Mouse (Mus musculus): ENCODE results near the gene Rhbdf1.
"Not testable (repeated sequence)": the region's sequence is repeated elsewhere in the genome, so short reads cannot be mapped to it uniquely, and the experiment has no call there.

Rhbdf1 gene

GRCm38 (mm10) chr11:32218501-32219050 is 3.5 kb downstream of the Rhbdf1 start:
- no peak for DNase-seq

DNA sequence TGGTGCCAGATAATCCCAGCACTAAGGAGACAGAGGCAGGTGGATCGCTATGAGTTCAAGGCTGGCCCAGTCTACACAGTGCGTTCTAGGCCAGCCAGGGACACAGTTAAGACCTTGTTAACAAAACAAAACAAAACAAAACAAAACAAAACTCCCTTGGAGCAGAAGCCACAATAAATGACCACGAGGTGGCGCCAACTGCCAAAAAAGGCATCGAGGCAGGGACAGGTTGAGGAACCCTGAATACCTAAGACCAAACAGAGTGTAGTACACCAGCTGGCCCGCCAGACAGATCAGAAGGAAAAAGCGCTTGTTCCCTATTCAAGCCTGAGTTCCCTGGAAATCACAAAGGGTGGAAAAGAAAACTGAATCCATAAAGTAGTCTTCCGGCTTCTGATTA is 5.2 kb downstream of the Rhbdf1 start:
- DNase-seq: no peak

- no peak for DNase-seq
These were observed 6.5 kb downstream of the Rhbdf1 start for GRCm38 (mm10) chr11:32215372-32216162.

DNA sequence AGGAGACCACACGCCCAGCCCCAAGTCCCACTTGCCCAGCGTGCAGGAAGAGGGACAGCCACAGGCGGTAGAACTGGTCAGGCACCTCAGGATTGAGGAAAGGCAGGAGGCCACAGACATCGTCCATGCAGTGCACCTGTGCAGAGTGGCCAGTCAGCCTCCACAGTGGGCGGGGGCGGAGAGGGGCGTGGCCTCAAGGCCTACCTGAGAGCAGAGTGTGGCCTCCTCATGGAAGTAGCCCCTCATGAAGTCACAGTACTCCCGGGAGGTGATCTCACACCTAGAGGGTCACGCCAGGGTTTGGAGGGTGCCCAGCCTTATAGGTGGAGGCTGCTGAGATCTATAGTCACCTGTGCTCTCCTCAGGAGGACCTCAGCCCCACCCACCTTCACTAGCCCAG is 11.5 kb downstream of the Rhbdf1 start:
- DNase-seq: no peak

GRCm38 (mm10) chr11:32205058-32205873 is 16.8 kb downstream of the Rhbdf1 start, which contains the start of gene Snrnp25:
TSS of gene Snrnp25 (plus strand) at chr11:32205415.
- peak; percentile 92 for DNase-seq

DNA sequence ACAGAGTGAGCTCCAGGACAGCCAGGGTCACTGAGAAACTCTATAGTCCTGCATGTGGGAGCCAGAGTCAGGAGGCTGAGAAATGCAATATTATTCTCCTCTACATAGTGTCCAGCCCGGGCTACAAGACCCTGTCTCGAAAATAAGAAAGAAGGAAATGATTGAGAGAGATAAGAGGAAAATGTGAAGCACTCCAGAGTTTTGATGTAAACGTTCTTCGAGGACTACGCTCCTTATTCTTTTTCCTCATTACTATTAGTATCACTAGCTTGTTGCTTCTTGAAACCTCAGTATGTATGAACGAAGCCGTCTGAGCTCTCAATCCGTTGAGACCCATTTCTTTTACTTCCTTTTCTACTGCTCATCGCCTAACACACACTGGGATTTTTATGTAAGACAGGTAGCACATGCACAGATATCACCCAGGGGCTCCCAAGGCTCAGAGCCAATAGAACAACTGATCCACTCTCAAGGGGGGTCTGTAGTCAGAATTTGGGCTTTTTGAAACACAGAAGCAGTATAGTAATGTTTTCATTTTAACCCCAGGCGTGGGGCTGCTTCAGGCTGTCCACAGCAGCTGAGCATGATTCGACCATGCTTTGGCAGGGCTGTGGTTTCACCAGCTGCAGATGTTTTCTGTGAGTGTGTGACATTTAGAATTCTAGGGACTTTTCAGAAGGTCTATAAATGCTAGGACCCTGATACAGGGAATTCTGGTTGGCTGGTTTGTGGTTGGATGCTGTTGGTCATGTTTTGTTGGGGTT is 20.0 kb downstream of the Rhbdf1 start:
- DNase-seq: no peak

GRCm38 (mm10) chr11:32200992-32201391 is 21.1 kb downstream of the Rhbdf1 start:
- not testable (repeated sequence) for DNase-seq

DNA sequence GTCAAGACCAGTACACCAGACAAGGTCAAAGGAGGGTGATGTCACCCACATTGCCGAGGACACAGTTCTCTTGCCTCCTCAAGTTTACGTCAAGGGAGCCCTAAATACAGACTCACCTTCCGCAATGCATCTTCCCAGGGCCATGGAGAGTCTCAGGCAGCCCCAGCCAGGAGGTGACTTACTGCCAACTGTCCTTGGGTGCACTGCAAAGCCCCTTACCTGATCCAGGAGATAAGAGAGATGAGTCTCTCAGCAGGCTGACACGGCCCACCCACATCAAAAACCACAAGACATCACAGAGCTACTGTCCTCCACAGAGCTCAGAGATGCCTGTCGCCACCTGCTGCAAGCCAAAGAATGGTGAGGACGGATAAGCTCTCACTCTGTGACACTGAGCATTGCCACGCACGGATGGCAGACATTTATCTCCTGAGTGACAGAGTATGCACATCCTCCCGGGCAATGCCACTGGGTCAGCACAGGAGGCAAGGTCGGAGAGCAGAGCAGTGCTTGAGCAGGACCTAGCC is 22.0 kb downstream of the Rhbdf1 start, which contains the start of gene Il9r:
TSS of gene Il9r (minus strand) at position 205 of the 527 bp plus-strand sequence.
- DNase-seq: no peak

DNA sequence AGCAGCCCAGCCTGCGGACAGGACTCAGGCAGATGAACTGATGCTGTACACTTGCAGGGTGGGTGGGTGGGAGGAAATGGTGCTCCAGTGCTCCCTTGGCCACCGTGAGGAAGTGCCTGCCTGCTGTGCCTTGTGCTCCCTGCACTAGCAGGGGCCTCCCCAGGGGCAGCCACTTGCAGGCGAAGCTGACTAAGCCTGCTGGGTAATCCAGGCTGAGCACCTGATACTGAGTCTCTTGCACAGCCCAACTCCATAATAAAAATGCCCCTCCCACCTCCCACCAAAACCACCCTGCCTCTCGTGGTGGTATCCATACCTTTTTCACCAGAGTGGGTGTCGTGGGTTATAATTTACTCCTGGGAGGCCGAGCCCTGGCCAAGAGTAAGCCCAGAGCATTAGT is 22.9 kb downstream of the Rhbdf1 start:
- DNase-seq: no peak

DNA sequence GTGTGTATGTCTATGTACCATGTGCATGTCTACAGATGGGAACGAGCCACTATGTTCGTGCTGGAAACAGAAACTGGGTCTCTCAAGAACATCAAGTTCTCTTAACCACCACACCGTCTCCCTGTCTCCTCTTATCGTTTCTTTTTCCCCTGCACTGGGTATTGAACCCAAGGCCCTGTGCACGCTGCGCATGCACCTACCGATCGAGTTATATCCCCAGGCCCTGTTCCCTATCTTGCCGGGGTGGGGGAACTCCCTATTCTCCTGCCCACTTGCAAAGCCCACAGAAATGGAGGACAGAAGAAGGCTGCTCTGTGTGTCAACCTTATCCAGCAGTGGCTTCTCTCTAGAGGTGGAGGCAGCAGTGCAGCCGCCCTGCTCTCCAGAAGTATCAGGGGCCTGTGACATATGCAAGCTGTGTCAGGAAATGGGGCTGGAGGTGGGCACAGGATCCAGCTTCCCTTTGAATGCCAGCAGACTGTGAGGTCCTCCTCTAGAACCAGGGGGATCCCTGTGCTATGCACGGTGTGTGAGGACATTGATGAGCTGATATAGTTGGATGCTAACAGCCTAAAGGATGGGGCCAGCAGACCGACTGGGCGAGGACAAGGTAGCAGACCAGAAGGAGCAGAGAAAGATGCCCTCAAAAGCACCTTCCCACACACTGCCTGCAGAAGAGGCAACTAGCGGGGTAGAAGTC is 23.7 kb downstream of the Rhbdf1 start:
- DNase-seq: no peak

- DNase-seq: no peak
These were observed 24.3 kb downstream of the Rhbdf1 start for GRCm38 (mm10) chr11:32197766-32198165.

DNA sequence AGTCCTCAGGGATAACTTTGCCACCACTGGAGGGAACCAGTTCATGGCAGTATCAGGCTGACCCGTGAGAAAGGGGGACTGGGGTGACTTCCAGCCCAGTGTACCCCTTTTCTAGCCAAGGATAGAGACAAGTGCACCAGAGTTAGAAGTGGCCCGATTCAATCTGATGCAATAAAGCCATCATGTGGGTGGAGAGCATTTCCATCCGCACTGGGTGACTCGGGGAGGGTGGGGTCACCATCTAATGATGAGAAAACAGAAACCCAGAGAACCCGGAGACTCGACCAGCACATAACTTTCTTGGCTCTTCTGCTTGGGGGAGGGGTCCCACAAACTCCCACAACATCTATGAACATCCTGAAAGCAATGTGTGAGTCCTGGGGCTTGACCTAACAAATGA is 25.4 kb downstream of the Rhbdf1 start:
- DNase-seq: no peak

DNA sequence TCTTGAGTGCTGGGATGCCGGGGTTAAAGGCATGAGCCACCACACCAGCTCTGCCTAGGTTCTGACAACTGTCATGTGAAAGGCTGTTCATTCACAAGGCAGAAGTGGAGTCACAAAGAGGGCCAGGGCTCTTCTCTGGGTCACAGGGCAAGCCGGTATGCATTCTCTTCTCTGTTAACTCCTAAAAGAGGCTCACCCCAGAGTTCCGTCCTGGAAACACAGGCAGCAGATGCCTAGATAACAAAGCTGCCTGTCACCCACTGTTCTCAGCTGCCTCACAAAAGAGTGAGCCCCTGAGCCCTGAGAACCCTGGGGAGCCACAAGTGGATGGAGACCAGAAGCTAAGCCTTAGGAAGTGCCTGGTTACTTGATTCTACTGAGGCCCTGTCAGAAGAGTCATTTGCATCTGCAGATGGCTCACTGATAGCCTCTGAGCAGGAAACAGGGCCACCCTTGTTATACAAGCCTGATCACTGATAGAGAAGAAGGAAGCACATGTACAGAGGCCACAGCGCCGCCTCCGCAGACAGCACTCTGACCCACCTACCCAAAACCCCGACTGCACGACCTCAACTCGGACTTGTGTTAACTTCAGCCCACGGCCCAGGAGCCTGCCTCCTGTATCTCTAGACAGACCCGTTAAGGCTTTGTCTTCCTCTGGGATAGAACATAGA is 26.1 kb downstream of the Rhbdf1 start:
- no peak for DNase-seq

DNA sequence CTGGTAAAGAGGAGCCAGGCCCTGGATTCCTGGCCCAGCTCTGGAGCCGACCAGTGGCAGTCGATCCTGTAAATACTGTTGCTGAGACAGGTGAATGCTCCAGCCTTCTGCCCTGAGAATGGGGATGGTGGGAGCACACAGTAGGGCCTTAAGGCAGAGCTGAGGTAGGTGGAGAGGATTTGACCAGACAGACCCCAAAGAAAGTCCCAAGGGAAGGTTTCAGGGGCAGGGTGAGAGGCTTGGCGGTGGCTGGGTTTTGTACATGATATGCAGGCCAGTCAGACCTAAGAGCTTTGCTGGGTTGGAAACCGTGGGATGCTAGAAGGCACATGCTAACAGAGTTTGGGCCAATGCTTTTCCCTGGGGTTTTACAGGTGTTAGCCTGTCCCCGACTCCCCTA is 27.5 kb downstream of the Rhbdf1 start:
- no peak for DNase-seq

DNA sequence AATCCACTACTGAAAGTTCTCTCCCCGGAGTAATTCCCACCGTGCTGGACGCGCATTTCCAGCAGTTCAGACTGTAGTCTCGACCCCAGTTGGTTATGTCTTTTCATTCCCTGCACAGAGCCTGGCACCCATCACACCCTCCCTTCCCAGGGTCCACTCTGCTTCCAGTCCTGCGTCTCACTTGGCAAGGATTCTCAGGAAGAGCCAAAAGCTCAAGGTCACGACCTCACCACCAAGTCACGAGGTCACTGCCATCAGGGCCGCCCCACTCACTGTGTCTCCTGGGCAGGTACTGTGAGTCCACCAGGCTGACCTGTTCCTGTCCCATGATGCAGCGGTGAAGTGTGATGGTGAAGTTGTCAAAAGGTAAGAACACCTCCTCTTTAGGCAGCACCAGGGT is 28.0 kb downstream of the Rhbdf1 start:
- no peak for DNase-seq

DNA sequence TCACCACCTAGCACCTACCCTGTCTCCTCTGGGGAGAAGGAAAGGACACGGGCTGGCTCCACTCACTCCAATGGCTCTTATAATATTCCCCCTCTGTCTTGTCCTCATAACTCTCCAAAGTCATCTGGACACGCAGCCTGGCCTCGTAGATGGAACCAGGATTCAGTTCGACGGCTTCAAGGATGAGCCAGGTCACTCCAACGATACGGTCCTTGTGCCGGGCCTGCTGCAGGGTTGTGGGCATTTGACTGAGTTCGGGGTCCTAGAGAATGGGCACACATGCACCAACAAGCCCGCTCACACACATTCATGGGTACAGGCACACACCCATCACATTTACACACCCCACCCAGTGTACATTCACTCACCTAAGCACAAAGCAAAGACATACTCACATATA is 28.9 kb downstream of the Rhbdf1 start:
- no peak for DNase-seq

GRCm38 (mm10) chr11:32190603-32191110 is 31.4 kb downstream of the Rhbdf1 start:
- no peak for DNase-seq

DNA sequence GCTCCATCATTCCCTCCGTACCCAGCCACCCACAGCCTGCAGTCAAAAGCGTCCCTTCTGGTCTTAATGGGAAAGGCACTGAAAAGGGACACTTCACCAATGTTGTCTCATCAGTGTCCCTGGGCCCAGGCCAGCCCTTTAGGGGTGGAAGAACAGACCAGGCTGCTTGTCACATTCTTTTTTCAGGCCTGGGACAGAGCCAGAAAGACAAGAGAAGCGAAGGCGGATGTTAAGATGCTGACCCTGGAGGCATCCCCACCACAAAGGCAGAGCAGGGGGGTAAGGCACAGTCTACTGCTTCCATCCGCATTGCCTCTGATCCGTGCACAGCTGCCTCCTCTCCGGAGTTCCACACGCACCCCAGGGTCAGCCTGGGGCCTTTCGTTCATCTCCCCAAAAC is 32.0 kb downstream of the Rhbdf1 start:
- no peak for DNase-seq

GRCm38 (mm10) chr11:32189434-32189833 is 32.7 kb downstream of the Rhbdf1 start:
- no peak for DNase-seq

DNA sequence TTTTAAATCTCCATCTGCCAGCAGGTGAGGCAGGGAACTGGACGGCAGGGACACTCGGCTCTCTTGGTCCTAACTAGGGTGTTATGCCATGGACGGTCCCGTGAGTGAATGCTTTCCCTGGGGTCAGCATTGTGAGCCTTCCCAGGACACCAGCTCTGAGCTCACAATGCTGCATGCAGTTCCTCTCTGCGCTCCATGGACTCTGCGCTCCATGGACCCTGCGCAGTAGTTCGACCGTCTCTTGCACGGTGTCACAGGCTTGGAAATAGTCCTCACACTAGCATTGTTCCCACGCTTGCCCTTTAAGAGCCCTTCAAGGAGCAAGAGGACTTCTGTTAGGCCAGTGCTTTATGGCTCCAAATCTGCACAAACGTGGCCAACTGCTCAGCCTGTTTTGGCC is 33.2 kb downstream of the Rhbdf1 start:
- no peak for DNase-seq

DNA sequence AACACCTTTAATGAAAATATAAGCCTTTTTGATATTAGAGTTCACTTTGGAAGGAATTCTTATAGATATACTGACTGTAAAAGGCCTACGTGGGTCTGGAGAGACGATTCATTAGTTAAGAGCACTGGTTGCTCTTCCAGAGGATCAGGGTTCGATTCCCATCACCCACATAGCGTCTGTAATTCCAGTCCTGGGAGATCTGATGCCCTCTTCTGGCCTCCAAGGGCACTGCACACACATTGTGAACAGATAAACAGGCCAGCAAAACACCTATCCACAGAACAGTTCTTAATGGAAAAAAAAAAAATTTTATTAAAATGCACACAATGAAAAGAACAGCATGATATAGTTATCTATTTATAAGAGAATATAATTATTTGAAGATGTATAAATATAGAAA is 34.8 kb downstream of the Rhbdf1 start:
- no peak for DNase-seq
